Mouse (Mus musculus): ENCODE results near the gene Adam17. TPM values are rescaled to one million over a fixed set of nuclear protein-coding genes. Genes with fewer than 3 reads are reported as not detected.

The Adam17 gene
- total RNA-seq, 1 experiment from 2014 or later, result 104 TPM

DNA sequence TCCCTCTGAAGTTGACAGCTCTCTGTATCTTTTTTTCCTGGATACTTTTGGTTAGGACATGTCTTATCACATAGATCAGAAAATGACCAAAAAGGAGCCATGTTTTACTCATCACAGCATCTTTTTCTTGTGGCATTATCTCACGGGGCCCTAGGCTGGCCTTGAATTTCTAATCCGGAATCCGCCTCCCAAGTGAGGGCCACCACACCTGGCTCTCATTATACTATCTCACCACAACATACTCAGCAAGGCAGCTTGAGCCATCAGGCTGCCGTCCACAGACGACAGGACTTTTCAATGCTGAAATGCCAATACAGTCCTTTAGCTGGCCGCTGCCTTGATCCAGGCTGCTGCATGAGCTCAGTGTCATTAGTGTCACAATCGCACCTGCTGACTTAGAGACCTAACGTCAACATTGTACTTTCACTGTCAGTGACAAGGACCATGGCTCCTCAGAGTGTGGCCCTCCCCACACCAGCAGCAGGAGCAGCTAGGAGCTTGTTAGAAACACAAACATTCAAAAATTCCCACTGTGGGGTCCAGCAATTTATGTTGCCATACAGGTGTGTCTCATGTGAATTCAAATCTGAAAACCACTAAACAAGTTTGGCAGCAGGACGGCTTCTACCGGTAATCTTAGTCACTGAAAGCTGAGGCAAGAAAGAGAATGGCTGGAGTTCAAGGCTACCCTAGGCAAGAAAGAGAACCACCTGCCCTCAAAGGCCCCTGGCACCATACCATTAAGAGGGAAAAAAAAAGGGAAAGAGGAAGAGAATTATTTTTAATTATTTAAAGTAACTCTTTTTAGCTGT is 8.6 kb downstream of the Adam17 start:
- no peak for ATAC-seq (replicated peaks; ENCODE audit: insufficient number of reproducible peaks, low FRiP score, low TSS enrichment, poor library complexity, severe bottlenecking)

DNA sequence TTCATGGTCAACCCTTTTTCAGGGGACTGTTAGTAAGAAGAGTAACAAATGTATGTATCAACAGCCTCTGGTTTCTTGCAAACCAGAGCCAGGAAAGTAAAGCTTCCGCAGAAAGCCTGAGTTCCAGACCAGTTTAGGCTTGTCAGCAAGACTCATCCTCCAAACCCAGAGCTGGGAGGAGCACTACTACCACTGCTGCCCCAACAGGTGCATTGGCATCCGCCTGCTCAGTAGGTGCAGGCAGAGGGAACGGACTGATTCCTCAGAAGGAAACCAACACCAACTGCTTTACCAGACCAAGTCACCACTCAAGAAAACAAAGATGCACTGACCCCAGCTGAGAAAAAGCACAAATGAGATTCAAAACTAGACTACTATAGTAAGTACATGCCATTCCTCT is 10.2 kb downstream of the Adam17 start:
- no peak for ATAC-seq (replicated peaks; ENCODE audit: insufficient number of reproducible peaks, low FRiP score, low TSS enrichment, poor library complexity, severe bottlenecking)

DNA sequence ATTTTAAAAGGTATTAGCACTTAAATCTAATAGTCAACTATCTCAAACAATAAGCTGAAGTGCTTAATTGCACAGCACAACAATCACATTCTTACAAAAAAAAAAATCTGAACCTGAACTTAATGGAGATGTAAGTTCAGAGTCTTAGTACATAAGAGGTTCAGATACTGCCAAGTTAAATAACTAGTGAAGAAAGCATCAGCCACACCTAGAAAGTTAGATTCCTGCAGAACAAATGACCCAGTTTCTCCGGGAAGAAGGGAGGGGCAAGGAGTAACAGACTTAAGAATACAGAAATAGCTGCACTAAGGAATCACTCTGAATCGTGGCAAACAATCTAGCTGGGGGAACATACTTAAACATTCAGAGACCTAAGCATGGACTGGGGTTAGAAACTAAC is 10.7 kb downstream of the Adam17 start:
- no peak for ATAC-seq (replicated peaks; ENCODE audit: insufficient number of reproducible peaks, low FRiP score, low TSS enrichment, poor library complexity, severe bottlenecking)

DNA sequence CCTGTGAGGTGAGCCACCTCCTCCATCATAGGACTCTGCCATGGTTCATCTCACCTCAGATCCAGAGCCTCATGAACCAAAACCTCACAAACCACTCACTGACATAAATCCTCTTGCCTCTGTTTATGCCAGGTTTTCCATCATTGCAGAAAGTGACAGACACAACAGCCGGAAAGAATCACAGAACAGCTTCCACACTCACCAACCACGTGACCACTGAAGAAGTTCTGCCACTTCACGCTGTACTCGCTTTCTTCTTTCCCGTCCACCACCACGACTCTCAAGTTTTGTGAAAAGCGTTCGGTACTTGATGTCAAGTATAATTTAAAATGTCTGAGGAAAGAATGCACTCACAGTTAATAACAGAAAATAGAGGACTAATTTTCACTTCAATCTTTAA is 19.8 kb downstream of the Adam17 start:
- no peak for ATAC-seq (replicated peaks; ENCODE audit: insufficient number of reproducible peaks, low FRiP score, low TSS enrichment, poor library complexity, severe bottlenecking)

DNA sequence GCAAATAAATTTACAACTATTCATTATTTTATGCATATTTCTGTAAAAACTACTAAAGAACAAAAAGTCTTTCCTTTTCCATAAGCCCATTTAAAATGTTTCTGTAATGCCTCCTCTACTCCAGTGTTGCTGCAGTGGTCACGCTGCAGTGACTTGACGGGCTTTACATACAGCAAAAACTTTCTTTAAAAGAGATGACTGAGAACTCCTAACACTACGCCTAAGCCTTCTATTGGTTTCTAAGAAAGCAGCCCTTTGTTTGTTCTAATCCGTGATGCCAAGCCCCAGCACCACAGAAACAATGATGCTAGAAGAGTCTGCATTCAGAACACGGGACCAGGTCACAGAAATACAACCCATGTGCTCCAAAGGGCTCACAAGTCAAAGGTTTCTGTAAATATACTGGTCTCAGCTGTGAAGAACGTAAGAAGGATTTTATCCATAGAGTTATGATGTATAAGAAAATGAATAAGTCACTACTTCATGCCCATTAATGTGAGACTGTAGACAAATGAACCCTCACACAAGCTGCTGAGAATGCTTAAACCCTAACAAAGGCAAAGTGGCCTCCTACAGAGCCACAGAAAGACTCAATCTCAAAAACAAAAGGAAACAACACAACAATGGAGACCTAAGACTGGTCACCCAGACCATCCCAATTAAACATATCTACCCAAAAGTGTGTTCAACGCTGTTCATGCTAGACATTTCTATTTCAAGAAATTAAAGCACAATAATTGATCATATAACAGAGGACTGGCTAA is 23.1 kb downstream of the Adam17 start:
- ATAC-seq (replicated peaks; ENCODE audit: insufficient number of reproducible peaks, low FRiP score, low TSS enrichment, poor library complexity, severe bottlenecking), result no peak

GRCm38 (mm10) chr12:21346972-21347371 is 26.5 kb downstream of the Adam17 start:
- no peak for ATAC-seq (replicated peaks; ENCODE audit: insufficient number of reproducible peaks, low FRiP score, low TSS enrichment, poor library complexity, severe bottlenecking)

DNA sequence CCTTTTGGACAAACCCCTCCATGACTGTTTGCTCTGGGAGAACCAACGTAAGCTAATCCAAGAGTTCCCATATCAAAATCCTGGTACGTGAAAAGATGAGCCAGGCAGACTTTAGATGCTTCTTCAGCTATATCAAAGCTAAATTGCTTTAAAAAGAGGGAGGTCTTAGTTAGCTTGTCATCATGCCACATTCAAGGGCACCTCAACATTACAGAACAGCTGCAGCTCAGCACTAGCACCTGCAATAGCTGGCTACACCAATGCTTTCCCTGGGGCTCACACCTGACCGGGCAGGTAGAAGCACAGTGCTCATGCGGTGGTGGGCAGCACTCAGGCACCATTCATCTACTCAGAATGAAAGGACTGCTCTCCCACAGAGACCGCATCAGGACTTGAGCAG is 32.8 kb downstream of the Adam17 start:
- ATAC-seq (replicated peaks; ENCODE audit: insufficient number of reproducible peaks, low FRiP score, low TSS enrichment, poor library complexity, severe bottlenecking), result no peak

- ATAC-seq (replicated peaks; ENCODE audit: insufficient number of reproducible peaks, low FRiP score, low TSS enrichment, poor library complexity, severe bottlenecking), result no peak
These were observed 36.3 kb downstream of the Adam17 start for GRCm38 (mm10) chr12:21337171-21337570.

GRCm38 (mm10) chr12:21335869-21336268 is 37.6 kb downstream of the Adam17 start:
- ATAC-seq (replicated peaks; ENCODE audit: insufficient number of reproducible peaks, low FRiP score, low TSS enrichment, poor library complexity, severe bottlenecking), result peak; percentile 92

DNA sequence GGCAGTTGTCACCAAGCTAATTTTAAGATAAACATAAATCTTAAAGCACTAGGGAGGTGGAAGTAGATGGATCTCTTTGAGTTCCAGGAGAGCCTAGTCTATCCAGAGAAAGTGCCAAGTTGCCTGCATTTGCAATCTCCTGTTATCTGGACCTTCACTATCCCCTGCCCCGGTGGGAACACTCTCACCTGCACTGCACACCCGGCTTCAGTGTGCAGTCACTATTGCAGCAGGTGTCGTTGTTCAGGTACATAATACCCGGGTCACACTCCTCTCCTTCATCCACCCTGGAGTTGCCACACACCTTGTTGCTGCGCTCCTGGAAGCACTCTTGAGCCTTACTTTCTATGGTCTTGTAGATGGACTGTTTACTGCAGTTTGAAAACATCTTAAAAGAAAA is 39.7 kb downstream of the Adam17 start:
- no peak for ATAC-seq (replicated peaks; ENCODE audit: insufficient number of reproducible peaks, low FRiP score, low TSS enrichment, poor library complexity, severe bottlenecking)

DNA sequence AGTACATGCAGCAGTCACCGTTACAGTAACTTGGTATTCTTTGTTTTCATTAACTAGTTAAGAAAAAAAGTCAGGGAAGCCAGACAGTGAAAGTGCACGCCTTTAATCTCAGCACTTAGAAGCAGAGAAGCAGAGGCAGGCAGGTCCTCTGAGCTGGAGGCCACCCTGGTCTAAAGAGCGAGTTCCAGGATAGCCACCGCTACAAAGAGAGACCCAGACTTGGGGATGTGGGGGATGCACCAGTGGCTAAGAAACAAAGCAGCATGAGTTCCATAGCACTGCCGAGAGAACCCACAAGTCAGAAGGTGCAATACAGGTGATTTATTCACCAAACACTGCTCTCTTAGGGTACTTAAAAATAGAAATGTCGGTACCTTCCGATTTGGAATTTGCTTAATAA is 40.4 kb downstream of the Adam17 start:
- no peak for ATAC-seq (replicated peaks; ENCODE audit: insufficient number of reproducible peaks, low FRiP score, low TSS enrichment, poor library complexity, severe bottlenecking)

GRCm38 (mm10) chr12:21331711-21332110 is 41.7 kb downstream of the Adam17 start:
- ATAC-seq (replicated peaks; ENCODE audit: insufficient number of reproducible peaks, low FRiP score, low TSS enrichment, poor library complexity, severe bottlenecking), result no peak

DNA sequence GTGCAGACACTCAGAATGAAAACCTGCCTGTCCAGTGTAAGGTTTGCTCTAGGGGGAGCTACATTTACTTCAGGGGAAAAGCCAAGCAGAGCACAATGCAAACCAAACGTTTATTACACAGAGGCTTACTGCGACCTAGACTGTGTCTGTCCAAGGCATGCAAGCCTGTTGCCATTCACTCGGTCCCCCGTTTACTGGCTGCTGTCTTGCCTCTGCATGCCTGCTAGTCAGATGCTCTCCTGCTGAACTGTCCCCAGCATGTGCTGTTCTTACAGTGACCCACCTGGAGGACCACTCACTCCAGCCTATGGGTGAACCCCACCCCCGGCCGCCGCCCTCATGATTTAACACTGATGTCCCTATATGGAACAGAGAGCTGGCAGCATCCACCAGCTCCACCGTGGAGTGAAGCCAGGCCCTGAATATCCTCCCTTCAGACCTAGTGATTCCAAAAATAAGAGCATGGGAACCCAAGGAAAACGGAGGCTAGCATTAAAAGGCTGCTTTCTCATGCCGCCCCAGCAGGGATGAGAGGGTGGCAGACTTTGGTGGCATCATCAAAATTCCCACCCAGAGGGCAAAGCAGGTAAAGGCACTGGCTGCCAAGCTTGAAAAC is 42.4 kb downstream of the Adam17 start:
- ATAC-seq (replicated peaks; ENCODE audit: insufficient number of reproducible peaks, low FRiP score, low TSS enrichment, poor library complexity, severe bottlenecking), result no peak

- ATAC-seq (replicated peaks; ENCODE audit: insufficient number of reproducible peaks, low FRiP score, low TSS enrichment, poor library complexity, severe bottlenecking), result no peak
These were observed 43.6 kb downstream of the Adam17 start for GRCm38 (mm10) chr12:21329661-21330400.

DNA sequence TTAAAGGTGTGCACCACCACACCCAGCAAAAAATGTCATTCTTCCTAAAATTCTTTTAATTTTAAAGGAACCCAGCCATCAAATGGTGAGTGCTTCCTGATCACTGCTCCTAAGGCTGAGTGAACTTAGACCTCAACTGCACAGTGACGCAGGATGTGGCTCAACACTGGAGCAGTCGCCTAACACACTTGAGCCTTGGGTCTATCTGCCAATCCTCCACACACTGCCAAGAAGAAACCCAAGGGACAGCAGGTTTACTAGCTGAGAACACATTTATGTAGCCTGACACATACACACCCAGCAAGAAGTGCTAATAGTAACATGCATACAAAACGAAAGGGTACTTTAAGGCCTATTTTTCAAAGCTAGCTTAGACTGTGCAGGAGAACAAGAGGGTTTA is 47.1 kb downstream of the Adam17 start:
- ATAC-seq (replicated peaks; ENCODE audit: insufficient number of reproducible peaks, low FRiP score, low TSS enrichment, poor library complexity, severe bottlenecking), result no peak

DNA sequence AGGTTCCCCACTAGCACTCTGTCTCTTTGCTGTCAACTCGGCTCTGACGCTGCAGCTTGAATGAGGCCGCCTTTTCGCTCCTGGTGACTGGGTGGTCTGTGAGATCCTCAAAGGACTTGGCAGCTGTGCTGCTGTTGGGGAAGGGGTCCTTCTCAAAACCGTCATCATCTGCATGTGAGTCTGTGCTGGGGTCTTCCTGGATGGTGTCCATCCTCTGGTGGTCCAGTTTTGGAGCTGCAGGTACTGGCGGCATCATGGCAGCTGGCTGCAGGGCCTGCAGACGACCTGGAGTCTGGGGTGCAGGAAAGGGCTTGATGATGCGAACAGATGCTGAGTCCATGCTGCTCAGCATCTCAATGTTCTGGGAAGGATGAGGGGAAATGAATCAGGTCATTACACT is 48.2 kb downstream of the Adam17 start:
- ATAC-seq (replicated peaks; ENCODE audit: insufficient number of reproducible peaks, low FRiP score, low TSS enrichment, poor library complexity, severe bottlenecking), result no peak

- ATAC-seq (replicated peaks; ENCODE audit: insufficient number of reproducible peaks, low FRiP score, low TSS enrichment, poor library complexity, severe bottlenecking), result no peak
These were observed 49.3 kb downstream of the Adam17 start for GRCm38 (mm10) chr12:21324101-21324500.

DNA sequence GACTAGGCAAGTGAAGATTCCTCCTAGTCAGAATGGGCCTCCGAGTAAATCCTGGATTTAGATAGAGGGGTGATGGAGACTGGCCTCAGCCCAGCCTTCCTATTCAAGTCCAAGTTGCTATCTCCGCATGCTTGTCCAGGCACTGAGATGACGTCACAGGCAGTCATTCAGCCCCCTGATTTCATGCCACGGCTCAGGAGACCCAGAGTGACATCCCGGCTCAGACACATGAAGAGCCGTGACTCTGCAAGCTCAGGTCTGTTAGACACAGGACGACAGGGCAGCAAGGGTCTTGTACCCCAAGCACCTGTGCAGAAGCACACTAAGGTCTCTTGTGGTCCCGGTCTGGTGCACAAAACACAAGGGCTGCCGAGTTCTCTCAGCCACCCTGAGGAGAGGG is 50.6 kb downstream of the Adam17 start:
- ATAC-seq (replicated peaks; ENCODE audit: insufficient number of reproducible peaks, low FRiP score, low TSS enrichment, poor library complexity, severe bottlenecking), result no peak

DNA sequence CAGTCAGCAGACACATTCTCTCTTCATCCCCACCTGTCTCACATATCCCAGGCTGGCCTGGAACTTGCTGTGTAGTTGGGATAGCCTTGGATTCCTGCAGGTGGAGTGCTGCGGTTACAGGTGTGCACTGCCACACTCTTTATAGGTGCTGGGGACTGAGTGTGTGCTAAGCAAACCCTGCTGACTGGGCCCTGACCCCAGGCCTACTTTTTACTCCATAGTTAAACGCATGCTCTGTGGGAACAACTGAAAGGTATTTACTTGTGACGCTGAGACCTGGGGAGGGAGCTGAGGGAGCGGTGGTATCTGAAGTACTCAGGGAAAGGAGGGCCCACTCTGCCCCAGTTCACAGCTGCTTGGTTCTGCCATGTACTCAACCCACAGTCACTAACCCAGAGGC is 51.1 kb downstream of the Adam17 start:
- ATAC-seq (replicated peaks; ENCODE audit: insufficient number of reproducible peaks, low FRiP score, low TSS enrichment, poor library complexity, severe bottlenecking), result 0 out of 2 replicates have a peak, but pooled peaks have one; percentile 1

Measured in monocyte, adult 5-6 weeks (primary cell).